Mouse (Mus musculus): ENCODE results near the gene Elk4. TPM values are rescaled to one million over a fixed set of nuclear protein-coding genes. Genes with fewer than 3 reads are reported as not detected.
A peak's percentile ranks its signal among the peaks of the same experiment; 100 is the strongest.

Elk4 gene
- total RNA-seq, 1 experiment from 2014 or later: 117 TPM

DNA sequence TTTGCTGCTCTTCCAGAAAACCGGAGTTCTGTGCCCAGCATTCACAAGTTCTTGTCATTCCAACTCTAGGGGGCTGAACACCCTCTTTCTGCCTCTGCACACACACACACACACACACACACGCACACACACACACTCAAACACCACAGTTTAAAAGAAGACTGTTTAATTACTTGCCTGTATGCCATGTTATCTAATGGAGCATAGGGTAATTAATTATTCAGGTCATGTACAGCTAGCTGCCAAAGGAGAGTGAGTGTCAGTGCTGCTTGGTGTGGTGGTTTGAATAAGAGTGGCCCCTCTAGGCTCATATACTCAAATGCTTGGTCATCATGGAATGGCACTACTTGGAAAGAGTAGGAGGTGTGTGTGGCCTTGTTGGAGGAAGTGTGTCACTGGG, 23.6 kb upstream of the Elk4 start:
- DNase-seq: no peak

DNA sequence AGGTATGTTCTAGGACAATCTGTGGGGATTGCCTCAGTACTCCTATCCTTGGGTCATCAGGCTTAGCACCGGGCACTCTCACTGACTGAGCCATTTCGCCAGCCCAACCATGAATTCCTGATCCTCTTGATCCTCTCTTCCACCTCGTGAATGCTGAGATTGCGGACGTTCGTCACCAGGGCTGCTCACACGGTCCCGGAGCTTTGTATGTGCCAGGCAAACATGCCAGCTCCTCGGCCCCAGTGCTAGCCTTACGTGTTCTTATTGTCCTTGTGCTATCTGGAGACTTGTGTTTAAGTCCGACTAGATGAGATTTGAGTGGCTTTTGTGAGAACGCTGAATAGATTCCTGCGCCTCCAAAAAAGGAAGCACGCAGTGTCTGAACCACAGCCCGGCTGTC, 20.0 kb upstream of the Elk4 start:
- no peak for DNase-seq

DNA sequence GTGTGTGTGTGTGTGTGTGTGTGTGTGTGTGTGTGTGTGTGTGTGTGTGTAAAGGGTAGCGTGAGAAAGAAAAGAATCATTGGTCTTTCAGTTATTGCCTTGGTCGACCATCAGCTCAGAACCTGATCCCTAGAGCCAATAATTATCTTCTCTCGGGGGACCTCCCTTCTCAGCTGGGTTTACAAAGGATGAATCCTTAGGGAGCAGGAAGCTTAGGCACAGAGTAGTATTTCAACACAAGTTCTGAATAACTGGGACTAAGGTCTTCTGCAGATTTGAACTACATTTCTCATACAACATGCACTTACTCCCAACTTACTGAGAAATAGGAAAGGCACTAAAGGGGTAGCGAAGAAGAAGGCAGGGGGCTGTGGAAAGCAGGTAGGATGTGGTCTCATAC, 17.9 kb upstream of the Elk4 start:
- DNase-seq: no peak

DNA sequence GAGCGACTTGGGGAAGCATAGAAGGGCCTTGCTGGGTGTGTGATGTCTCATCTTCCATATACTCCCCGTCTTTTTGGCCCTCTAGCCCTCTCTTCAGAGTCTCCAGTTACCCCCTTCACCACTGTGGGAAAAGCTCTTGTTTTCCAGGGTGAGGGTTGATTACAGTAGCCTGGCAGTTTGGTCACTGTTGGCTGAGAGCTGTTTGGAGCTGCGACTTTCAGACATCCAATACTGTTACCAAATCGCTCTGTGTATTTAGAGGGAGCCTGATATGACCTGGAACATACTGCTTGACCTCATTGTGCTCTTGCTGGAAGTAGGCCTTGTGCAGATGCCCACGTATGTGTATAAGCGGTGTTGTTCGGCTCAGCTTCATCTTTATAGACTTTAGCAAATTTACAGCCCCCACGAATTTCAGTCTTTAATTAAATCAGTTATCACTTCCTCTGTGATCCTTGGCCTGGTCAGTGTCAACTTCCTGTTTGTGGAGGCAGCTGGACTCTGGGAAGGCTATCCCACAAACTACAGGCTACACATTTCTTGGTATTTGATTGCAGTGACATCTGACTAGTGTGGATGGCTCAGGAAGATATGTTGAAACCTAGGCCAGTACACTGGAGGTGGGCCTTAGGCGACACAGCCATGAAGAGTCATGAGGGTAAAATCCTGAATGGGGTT, 17.2 kb upstream of the Elk4 start:
- DNase-seq: no peak

DNA sequence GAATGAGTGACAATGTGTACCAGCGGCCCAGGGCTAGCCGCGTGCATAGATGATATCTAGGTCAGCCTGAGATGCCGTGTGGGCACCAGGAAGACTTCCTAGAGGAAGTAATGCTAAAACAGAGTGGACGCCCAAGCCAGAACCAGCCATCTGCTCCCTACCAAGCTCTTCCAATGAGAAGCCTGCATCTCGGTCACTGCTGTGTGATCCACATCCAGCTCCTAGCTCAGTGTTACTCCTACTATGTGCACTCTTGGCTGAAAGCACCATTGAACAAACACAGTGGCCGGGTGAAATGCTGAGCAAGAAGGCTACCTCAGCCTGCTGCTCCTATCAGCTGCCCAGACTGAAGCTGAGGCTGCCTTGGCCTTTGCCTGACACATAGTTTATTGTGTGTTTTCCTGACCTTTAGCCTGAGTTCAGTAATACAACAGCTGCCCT, 14.8 kb upstream of the Elk4 start:
- no peak for DNase-seq

DNA sequence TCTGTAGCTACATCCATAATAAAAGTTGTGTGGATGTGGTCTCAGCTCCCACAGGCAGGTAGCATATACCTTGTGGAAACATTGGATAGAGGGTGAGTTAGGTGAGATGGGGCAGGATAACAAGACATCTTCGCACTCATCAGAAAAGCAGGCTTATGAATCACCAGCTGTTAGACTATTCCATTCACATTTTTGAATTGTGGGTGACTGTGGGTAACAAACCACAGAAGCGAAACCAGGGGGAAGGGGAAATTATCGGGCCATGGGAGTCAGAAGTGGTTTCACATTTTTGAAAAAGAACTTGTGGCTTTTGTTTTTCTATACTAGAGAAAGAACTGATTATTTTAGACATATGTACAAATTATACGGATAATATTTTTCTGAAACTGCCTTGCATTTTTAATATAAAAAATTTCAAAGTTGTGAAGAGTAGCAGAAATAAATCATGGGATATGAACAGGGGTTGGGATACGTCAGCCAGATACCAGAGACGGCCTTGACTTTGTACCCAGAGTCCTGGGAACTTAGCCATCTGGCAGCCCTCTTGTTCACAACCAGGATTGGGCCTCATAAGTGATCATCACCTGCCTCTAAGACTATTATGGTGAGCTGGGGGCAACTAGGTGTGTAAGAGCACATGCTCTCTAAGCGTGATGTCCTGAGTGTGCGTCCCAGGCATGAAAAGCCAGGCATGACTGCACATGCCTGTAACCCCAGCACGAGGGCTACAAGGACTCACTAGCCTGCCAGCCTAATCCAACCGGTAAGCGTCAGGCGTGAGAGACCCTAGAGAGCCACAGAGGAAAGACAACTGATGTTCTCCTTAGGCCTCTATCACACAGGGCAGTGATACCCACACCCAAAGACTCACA, 14.0 kb upstream of the Elk4 start:
- DNase-seq: peak; percentile 75

DNA sequence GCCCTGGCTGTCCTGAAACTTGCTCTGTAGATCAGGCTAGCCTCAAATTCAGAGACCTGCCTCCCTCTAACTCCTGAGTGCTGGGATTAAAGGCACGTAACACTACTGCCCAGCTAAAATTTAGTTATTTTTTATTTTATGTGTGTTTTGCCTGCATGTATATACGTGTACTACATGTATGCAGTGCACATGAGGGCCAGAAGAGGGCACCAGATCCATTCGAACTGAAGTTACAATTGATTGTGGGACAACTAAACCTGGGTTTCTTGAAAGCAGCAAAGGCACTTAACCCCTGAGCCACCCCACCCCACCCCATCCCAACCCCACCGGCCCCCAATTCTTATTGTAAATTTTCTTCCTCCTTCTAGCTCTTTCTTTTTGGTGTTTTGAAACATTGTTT, 12.3 kb upstream of the Elk4 start:
- DNase-seq: peak; percentile 56

DNA sequence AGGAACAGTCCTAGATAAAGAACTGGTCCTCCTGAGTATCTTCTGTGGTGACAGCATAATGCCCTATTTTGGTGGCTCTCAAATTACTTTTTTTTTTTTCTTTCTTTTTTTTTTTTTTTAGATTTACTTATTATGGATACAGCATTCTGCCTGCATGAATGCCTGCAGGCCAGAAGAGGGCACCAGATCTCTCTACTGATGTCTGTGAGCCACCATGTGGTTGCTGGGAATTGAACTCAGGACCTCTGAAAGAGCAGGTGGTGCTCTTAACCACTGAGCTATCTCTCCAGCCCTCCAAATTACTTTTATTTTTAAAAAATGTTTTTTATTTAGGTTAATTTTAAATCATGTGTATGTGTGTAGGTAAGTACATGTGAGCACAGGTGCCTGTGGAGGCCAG, 6.9 kb upstream of the Elk4 start:
- DNase-seq: no peak

DNA sequence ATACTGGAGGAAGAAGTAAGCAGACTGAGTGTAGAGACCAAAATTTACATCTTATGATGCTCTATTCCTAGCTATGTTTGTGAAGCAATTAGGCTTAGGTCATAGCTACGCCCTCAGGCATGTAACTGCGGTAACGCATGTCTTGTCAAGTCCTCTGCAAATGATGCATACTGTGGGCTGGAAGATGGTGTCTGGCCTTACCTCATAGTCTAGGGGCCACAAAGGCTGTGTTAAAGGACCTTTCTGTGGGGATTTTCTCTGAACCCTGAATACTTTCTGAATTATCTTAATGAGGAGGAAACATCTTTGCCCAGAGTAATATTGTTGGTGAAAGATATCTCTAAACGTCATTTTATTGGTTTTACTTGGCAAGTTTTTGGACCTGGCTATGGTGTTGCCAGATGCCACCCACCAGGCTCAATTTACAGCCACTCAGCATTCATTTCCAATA, 5.5 kb upstream of the Elk4 start:
- DNase-seq: no peak

DNA sequence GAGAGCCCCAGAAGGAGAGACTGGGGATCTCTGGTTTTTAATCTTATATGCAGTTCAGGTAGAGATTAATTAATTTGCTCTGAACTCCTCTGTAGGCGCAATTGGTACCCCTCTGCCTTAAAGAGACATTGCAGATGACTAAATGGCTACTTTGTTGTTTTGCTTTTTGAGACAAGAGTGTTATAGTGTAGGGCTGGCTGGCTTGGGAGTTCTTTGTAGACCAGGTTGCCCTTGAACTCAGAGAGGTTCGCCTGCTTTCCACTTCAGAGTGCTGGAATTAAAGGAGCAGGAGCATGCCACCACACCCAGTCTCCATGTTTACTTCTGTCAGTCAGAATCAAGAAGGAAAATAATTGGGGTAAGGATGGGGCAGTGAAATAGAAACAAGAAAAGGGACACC, 4.3 kb upstream of the Elk4 start:
- no peak for DNase-seq

DNA sequence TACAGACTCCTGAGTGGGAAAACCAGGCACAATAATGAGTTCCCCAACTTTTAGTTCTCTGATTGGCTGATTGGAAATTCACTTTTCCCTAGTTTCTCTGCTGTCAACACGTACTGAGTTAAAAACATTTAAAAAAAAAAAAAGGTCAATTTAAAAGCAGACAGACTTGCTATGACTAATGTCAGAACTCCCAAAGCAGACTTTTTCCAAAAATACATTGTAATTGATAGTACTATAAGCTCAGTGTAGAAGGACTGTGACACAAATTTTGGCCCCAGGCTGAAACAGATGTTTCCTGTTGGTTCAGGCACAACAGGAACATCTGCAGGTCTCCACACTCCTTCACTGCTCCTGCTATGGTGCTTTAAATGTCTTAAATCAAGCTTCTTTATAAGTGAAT, 3.6 kb upstream of the Elk4 start:
- DNase-seq: no peak

DNA sequence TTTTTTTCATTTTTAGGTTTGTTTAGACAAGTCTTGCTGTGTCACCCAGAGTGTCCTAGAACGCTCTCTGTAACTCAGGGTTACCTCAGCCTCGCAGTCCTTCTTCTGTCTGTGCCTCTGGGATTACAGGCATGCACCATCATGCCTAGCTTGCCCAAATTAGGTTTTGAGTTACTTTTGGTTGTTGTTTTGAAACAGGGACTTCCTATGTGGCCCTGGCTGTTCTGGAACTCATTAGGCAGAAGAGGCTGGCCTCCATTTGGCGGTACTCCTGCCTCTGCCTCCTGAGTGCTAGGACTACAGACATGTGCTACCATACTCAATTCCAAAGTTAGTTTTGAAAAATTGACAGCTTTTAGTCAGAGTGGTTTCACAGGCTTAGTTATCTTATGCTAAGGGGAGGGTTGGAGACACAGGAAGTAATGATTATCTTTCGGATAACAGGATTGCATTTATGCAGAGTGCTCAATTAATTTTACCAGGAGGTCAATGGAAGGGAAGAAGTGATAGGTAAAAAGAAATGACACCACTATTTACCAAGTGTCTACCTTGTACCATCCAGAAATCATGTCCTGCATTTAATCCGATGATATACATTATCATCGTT, 2.7 kb upstream of the Elk4 start:
- no peak for DNase-seq

DNA sequence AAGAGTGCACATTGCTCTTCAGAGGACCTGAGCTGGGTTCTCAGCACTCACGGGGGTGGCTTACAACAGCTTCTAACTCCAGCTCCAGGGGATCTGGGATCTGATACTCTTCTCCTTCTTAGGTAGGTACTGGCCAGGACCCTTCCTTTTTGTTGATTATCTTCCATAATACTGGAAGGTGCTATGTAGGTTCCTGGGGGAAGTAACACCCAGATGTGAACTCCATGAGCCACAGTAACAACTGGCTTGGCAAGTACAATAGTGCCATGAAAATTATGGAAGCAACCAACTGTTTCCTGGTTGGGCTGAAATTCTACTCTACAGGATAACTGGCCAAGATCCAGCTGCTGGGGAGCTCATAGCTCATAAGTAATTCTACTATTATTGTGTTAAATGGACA, 1.9 kb upstream of the Elk4 start:
- no peak for DNase-seq

DNA sequence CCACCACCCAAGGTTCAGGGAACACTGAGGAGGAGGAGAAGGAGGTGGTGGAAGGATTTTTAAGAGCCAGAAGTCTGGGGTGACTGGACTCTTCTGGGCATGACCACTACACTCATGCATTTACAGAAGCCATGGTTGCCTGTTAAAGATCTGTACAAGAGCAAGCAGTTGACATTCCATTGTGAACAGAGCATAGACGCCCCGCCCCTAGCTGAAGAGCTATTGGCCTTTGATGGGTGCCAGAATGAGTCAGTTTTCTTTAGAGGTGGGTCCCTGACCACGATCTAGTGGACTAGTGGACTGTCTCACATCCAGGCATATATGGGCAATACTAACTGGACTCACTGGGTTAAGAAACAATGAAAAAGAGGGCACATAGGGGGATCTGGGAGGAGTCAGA, 1.4 kb upstream of the Elk4 start:
- DNase-seq: peak; percentile 16

DNA sequence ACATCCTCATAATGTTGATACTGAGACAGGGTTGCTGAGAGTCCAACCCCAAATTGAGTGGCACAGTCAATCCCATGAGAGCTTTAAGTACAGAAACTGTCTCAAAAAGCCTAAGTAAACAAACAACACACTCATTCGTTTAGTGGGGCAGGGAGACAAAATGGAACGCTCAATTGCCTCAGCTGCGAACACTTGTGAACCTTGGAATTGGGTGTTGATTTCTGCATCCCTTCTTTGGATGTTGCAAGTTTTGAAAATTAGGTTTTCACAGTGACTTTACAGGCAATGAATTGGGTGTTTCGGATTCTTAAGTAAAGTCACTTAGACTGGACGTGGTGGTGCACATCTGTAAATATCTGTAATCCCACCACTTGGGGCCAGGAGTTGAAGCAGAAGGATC, 686 bp upstream of the Elk4 start:
- no peak for DNase-seq

DNA sequence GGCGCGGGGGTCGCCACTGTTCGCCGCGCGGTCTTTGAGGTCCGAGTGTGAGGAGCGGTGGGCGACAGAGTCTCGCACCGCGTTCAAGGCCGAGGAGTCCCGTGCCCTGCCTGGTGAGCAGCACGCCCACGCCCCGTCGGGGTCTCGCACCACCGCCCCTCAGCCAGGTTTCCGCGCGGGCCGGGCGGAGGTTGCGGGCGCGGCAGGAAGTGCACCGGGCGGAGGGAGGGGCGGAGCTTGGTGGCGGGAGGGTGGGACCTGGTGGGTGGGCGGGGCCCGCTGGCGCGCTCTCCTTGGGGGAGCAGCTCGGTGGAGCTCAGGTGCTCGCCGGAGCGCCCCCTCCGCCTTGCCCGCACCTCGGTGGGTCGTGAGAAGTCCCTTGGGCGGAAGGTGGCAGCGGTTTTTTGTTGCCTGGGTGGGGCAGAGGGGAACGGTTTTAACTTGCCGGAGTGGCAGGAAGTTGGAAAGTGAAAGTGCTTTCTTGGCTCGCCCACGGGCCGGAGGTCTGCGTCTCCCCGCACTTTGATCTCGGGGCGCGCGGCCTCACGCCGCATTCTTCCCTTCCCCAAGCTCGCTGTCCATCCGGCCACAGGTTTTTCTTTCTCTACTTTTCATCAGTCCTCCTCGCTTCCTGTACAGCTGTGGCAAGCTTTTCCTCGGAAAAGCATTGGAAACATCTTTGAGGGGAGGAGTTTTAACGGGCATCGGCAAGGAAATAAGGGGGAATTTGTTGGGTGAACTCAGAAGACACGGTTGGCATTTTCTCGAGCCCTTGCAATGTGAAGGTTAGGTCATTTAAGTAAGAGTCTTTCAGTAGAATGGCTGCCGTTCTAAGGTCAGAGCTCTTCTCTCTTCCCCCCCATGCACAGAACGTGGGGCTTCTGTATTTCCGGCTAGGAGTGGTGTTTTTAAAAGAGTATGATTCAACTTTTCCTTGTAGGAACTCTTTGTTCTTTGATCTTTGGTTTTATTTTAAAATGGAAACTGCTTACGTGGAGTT, 721 bp downstream of the Elk4 start:
- peak; percentile 92 for DNase-seq

DNA sequence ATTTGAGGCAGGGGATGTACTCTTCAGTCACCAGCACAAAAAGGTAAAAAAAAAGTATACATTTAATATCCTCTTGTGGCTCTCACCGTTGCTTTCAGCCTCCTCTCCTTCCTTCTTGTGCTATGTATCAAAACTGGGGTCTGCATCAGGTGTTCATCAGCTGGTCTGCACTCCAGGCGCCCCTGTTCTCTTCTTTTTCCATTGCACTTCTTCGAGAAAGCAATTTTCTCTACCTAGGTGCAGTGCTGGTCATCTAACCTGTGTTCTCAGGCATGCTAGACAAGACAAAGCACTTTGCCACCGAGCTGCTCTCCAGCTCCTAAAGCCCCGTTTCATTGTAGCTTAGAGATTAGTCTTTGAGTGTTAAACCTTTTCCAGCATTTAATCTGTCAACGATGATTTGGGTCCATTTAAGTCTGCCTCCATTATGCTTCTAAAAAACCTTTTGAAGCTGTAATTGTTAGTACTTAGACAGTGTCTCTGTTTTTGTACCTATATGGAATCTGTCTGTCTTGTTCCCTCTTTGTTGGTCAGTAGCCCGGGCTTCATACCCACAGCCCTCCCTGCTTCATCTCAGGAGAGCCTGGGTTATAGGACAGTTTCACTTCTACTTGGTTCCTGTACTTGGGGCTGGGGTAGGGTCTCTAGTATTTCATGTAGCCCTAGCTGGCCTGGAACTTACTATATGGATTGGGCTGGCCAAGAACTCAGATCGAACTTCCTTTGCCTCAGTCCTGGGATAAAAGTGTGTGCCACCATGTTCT, 1.7 kb downstream of the Elk4 start:
- no peak for DNase-seq

DNA sequence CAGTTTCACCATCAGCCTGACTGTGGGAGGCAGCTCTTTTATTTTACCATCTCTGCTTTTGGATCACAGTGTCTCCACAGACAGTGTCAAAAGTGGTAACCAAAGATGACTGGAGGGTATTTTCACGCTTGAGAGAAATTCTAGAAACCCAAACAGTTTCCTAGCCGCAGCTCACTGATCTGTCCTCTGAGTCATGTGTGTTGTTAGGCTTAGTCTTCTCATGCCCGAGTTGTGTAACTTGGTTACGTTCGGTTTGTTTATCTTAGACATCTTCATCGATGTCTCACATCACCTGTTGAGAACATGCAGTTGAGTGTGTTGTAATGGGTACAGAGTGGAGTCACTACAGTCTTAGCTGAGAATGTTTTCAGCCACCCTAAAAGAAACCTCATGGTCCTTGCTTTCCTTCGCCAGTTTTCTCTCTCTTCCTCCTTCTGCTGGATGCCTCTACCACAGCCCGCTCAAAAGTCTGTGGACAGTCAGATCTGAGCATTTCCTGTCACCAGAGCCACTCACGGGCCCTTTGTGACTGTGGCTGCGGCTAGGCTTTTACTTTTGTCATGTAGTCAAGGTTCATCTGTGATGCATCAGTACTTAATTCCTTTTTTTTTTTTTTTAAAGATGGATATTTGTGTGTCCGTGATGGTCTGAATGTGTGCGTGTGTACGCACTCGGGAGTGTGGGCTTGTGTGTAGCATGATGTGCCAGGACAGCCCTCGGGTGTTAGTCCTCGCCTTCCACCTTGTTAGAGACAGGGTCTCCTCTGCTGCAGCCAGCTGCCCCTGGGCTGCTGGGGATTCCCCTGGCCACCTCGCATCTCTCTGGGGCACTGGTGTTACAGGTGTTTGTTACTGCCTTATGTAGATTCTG, 3.5 kb downstream of the Elk4 start:
- no peak for DNase-seq

DNA sequence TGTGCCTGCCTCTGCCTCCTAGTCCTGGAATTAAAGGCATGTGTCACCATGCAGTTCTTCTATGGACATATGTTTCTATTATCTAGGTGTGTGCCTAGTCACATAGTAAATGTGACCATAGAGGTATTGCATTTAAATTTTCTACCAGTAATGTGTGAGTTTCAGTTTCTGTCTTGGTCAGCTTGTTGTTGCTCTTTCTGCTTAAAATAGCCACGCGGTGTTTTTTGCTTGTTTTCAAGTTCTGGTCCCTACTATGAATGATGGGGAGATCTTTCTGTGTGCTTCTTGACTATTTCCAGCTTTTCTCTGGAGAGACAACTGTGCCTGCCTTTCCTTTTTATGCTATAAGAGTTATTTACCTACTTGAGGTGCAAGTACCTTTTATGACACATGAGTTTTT, 4.4 kb downstream of the Elk4 start:
- no peak for DNase-seq

DNA sequence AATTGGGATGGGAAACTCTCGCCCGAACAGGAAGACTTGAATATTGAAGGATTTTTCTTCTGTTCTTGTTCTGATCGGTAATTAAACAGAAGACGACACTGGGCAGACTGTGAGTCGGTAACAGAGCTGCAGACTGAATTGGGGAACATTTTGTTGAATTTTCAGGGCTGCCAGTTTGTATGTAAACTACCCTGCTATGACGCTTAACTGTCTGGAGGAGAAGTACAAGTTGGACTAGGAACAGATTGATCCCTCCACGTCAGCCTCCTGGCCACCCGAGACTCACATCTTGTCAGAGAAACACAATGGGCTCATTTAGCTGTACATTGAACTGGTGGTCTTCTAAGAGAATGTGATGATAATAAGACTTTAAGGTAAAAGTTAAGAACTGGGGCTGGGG, 5.5 kb downstream of the Elk4 start:
- DNase-seq: no peak

All from adrenal gland, postnatal 25 days (tissue).